Mouse (Mus musculus) midbrain, embryonic 16.5 days (tissue): ENCODE measurements around the gene 4933406M09Rik. TPM values are rescaled to one million over a fixed set of nuclear protein-coding genes. Genes with fewer than 3 reads are reported as not detected.

ENCODE experiments used
- ATAC-seq: fragments of 200-750 bp; cut with Nextera tagmentation; 2 replicates; pipeline ENCODE4 v1.8.0; 2017; ENCODE audit warnings: moderate TSS enrichment
- H3K27ac ChIP-seq: fragments of 300-500 bp; sonication (generic); 2 replicates; pipeline ENCODE4 v1.5.1; 2014; ENCODE audit warnings: mild to moderate bottlenecking, low read length, mixed read lengths
- H3K27me3 ChIP-seq: fragments of 300-500 bp; sonication (generic); 2 replicates; pipeline ENCODE4 v1.6.1; 2014; ENCODE audit warnings: low read depth, low read length, mixed read lengths; ENCODE audit not compliant: control insufficient read depth, insufficient read depth
- H3K36me3 ChIP-seq: fragments of 300-500 bp; sonication (generic); 2 replicates; pipeline ENCODE4 v1.6.1; 2014; ENCODE audit warnings: mild to moderate bottlenecking, low read length, moderate library complexity, mixed read lengths; ENCODE audit not compliant: control insufficient read depth, insufficient read depth
- H3K4me1 ChIP-seq: fragments of 300-500 bp; sonication (generic); 2 replicates; pipeline ENCODE4 v1.6.1; 2014; ENCODE audit warnings: mild to moderate bottlenecking, low read length, mixed read lengths; ENCODE audit not compliant: control insufficient read depth, insufficient read depth
- H3K4me2 ChIP-seq: fragments of 300-500 bp; sonication (generic); 2 replicates; pipeline ENCODE4 v1.6.1; 2014; ENCODE audit warnings: mild to moderate bottlenecking, low read length, mixed read lengths
- H3K4me3 ChIP-seq: fragments of 300-500 bp; sonication (generic); 2 replicates; pipeline ENCODE4 v1.5.1; 2014; ENCODE audit warnings: low read depth, mild to moderate bottlenecking, low read length, moderate library complexity, mixed read lengths
- H3K9ac ChIP-seq: fragments of 300-500 bp; sonication (generic); 2 replicates; pipeline ENCODE4 v1.6.1; 2014; ENCODE audit warnings: low read depth, low read length, mixed read lengths
- H3K9me3 ChIP-seq: fragments of 300-500 bp; sonication (generic); replicated peaks from 2 replicates; pipeline ENCODE4 v1.6.1; 2014; ENCODE audit warnings: mild to moderate bottlenecking, low read length, mixed read lengths; ENCODE audit not compliant: control insufficient read depth, poor library complexity, severe bottlenecking
- WGBS: fragments of 180-500 bp; shearing (Covaris S2); extraction: QIAGEN DNeasy Blood & Tissue Kit; methylation state at CpG from one replicate; pipeline ENCODE4 v1.1.7; 2014; 5-methylcytosine and 5-hydroxymethylcytosine counted together
- polyA plus RNA-seq: library from polyadenylated mRNA; unstranded; fragments of >200 nt; fragmentation: Nextera tagmentation; extraction: Ambion mirVana; gene quantifications from 2 replicates; pipeline ENCODE4 v1.2.1, GENCODE M21; 2015

The 4933406M09Rik gene
- polyA plus RNA-seq, 1 experiment from 2014 or later, result not detected

DNA sequence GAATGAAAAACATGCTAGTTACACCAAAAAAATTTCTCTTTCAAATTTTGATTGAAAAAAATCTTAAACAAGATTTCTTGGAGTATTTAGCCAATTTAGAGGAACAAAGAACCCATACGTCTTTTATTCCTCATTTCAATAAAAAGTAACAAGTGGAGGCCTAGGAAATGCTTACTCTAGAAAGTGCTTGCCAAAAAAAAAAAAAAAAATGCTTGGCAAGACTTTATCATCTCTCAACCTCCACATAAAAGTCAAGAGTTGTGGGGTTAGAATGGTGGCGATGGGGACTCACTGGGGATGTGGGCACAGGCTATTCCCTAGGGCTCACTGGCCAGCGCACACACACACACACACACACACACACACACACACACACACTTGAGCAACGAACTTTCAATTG, 22.5 kb upstream of the 4933406M09Rik start:
- Histone ChIP-seq H3K9ac (no peak overlapping the region), H3K4me2 (no peak overlapping the region), H3K27ac (no peak overlapping the region), H3K9me3 (no peaks in the 10 kb centered on the region), H3K4me1 (peaks cover 23% of the 10 kb centered on the region), H3K27me3 (no peaks in the 10 kb centered on the region), H3K4me3 (no peak overlapping the region), H3K36me3 (peaks cover 4% of the 10 kb centered on the region; the same call in 1 of the 2 replicates)
- no peak for ATAC-seq
- WGBS, result 80% methylated on average over 4 of the region's 4 CpGs

- peaks cover 10% of the 10 kb centered on the region for H3K4me1 ChIP-seq
- no peak overlapping the region for H3K9ac ChIP-seq
- H3K27ac ChIP-seq, result no peak overlapping the region
- no peak for ATAC-seq
- WGBS, result 65% methylated on average over 5 of the region's 5 CpGs
- H3K36me3 ChIP-seq, result no peaks in the 10 kb centered on the region
- no peaks in the 10 kb centered on the region for H3K9me3 ChIP-seq
- no peak overlapping the region for H3K4me3 ChIP-seq
- no peak overlapping the region for H3K4me2 ChIP-seq
- H3K27me3 ChIP-seq, result no peaks in the 10 kb centered on the region
Observed at GRCm38 (mm10) chr1:134365491-134365890, 20.2 kb upstream of the 4933406M09Rik start.

DNA sequence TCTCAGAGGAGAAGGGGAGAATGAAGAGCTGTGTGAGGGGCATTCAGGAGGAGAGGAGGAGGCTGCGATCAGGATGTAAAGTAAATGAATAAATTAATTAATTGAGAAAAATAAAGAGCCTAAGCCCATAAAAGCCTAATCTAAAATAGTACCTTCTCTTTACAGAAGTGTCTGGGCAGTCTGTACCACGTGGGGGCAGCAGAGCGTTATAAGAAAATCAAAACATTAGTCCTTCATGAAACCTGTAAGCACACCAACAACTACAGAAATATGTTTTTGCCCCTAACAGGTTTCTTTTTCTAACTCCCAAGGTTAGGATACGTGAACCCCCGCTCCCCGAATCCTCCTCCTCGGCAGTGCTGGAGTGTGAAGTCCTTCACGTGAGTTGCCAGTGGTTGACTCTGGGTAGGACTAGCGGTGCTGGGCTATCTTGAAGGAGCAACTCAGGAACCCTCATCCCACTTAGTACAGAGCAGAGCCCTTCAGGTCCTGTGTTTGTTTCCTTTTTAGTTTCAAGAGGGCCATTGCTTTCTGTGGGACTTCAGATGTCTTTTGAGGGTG, 16.9 kb upstream of the 4933406M09Rik start:
- H3K4me2 ChIP-seq, result no peak overlapping the region
- no peak overlapping the region for H3K9ac ChIP-seq
- H3K4me1 ChIP-seq, result no peaks in the 10 kb centered on the region
- no peaks in the 10 kb centered on the region for H3K27me3 ChIP-seq
- no peak overlapping the region for H3K27ac ChIP-seq
- no peaks in the 10 kb centered on the region for H3K36me3 ChIP-seq
- ATAC-seq, result no peak
- no peak overlapping the region for H3K4me3 ChIP-seq
- 54% methylated on average over 9 of the region's 9 CpGs for whole genome bisulfite sequencing
- no peaks in the 10 kb centered on the region for H3K9me3 ChIP-seq

DNA sequence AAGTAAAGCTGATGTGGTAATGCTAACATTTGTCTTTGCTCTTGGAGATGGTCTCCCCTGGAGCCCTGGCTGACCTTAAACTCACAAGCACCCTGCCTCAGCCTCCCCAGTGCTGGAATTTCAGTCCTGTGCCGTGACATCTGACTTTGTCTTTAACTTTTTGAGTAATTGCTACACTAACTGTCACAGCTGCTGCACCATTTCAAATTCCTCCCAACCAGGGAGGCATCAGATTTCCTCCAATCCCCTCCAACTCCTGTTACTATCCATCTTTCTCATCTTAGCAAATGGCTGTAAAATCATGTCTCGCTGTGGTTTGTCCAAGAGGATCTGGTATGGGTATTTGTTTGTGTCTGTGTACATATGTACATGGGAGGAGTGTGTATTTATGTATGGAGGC, 11.6 kb upstream of the 4933406M09Rik start:
- H3K36me3 ChIP-seq, result no peaks in the 10 kb centered on the region
- no peaks in the 10 kb centered on the region for H3K4me1 ChIP-seq
- H3K9ac ChIP-seq, result no peak overlapping the region
- no peak for ATAC-seq
- H3K27me3 ChIP-seq, result no peaks in the 10 kb centered on the region
- no peak overlapping the region for H3K27ac ChIP-seq
- no peak overlapping the region for H3K4me2 ChIP-seq
- H3K9me3 ChIP-seq, result no peaks in the 10 kb centered on the region
- 77% methylated on average over 2 of the region's 2 CpGs for WGBS
- no peak overlapping the region for H3K4me3 ChIP-seq

DNA sequence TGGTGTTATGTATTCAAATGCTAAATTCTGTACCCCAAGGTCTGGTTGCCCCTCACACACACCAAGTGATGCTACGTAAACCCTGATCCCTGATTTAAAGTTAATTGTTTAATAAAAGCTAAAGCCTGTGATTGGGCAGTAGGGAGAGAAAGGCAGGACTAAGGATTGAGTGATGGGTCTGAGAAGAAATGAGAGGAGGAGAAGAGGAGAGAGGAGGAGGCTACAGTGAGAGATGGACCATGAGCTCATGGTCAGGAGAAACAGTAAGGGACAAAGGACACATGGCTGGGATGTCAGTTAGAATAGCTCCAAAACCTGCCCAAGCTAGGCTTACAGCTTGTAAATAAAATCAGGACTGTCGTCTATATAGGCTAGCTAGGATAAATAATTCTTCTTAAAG, 4.7 kb upstream of the 4933406M09Rik start:
- no peak overlapping the region for H3K9ac ChIP-seq
- no peaks in the 10 kb centered on the region for H3K36me3 ChIP-seq
- no peak overlapping the region for H3K27ac ChIP-seq
- H3K9me3 ChIP-seq, result peaks cover 3% of the 10 kb centered on the region; the same call in 1 of the 2 replicates
- no peaks in the 10 kb centered on the region for H3K27me3 ChIP-seq
- no peak overlapping the region for H3K4me3 ChIP-seq
- WGBS, result 85% methylated on average over 2 of the region's 2 CpGs
- no peak overlapping the region for H3K4me2 ChIP-seq
- peaks cover 13% of the 10 kb centered on the region for H3K4me1 ChIP-seq
- ATAC-seq, result no peak

DNA sequence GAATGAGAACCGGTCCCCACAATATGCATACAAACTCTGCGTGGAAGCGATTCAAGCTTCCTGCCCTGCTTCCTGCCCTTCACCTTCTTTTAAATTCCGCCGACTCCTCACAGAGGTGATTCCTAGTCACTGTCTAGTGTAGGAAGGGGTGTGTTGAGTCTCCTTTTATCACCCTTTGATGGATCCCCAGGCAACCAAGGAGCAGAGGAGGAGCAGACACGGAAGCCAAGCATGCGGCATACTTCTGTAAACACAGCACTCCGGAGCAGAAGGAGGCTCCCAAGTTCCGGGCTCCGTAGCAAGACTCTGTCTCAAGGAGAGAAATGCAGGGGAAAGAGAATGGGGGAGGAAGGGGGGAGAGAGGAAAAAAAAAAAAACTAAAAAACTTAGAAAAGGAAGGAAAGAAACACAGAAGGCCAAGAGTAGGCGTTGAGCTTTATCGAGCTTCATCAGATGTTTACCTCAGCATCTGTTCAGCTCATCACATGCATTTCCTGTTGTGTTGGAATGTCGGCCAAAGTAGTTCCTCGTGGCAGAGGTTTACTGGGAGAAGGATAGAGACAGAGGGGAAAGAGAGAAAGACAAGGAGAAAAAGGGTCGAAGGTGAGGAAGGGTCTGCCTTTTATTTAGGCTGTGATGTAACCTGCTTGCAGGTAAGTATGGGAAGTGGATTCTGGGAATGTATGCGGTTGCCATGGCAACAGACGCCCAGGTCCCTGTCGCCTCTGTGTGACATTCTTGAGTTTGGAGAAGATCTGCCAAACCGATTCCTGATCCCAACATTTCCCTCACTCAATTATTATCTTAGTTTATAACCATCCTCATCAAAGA, 3.7 kb upstream of the 4933406M09Rik start:
- Histone ChIP-seq H3K27ac (no peak overlapping the region), H3K4me3 (peak overlapping the region; percentile 34), H3K9me3 (peaks cover 3% of the 10 kb centered on the region; the same call in 1 of the 2 replicates), H3K36me3 (no peaks in the 10 kb centered on the region), H3K27me3 (no peaks in the 10 kb centered on the region), H3K9ac (peak overlapping the region; percentile 36; the same call in 1 of the 2 replicates), H3K4me1 (peaks cover 13% of the 10 kb centered on the region), H3K4me2 (peak overlapping the region; percentile 59)
- 14% methylated on average over 19 of the region's 19 CpGs for whole genome bisulfite sequencing
- ATAC-seq, result no peak

DNA sequence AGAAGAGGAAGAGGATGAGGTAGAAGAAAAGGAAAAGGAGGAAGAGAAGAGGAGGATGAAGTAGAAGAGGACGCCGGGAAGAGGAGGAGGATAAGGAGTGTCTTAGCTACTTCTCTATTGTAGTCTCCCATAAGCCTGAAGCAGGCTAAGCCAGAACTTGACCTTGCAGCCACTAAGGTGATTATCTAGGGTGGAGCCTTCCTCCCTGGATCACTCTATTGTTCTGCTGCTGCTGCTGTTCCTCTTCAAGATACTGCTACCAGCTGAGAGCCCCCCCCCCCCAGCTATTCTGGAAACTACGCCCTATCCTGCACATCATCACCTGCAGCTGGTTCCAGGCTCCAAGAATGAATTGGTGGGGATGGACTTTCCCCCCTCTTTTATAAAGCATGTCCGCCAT, 1.2 kb upstream of the 4933406M09Rik start:
- ATAC-seq, result no peak
- H3K4me3 ChIP-seq, result no peak overlapping the region
- 88% methylated on average over 4 of the region's 4 CpGs for WGBS
- H3K27me3 ChIP-seq, result no peaks in the 10 kb centered on the region; the same call in 1 of the 2 replicates
- no peak overlapping the region for H3K9ac ChIP-seq
- H3K9me3 ChIP-seq, result peaks cover 3% of the 10 kb centered on the region; the same call in 1 of the 2 replicates
- H3K27ac ChIP-seq, result no peak overlapping the region
- no peak overlapping the region for H3K4me2 ChIP-seq
- H3K4me1 ChIP-seq, result peaks cover 13% of the 10 kb centered on the region
- H3K36me3 ChIP-seq, result no peaks in the 10 kb centered on the region

DNA sequence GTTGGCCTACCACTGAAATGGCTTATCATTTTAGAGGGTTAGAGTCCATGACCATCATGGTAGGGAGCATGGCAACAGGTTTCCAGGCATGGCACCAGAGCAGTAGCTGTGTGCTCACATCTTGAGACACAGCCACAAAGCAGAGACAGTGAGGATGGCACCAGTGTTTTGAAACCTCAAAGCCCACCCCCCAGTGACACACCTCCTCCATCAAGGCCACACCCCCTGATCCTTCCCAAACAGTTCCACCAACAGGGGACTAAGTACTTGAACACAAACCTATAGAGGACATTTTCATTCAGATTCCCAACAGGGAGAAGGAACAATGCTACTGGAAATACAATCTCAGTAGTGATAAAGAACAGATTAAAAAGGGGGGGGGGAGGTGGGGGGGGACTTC, 564 bp upstream of the 4933406M09Rik start:
- Histone ChIP-seq H3K27me3 (no peaks in the 10 kb centered on the region; the same call in 1 of the 2 replicates), H3K4me3 (no peak overlapping the region), H3K4me1 (peaks cover 13% of the 10 kb centered on the region), H3K9ac (no peak overlapping the region), H3K27ac (no peak overlapping the region), H3K9me3 (peaks cover 3% of the 10 kb centered on the region; the same call in 1 of the 2 replicates), H3K36me3 (no peaks in the 10 kb centered on the region), H3K4me2 (no peak overlapping the region)
- no peak for ATAC-seq

DNA sequence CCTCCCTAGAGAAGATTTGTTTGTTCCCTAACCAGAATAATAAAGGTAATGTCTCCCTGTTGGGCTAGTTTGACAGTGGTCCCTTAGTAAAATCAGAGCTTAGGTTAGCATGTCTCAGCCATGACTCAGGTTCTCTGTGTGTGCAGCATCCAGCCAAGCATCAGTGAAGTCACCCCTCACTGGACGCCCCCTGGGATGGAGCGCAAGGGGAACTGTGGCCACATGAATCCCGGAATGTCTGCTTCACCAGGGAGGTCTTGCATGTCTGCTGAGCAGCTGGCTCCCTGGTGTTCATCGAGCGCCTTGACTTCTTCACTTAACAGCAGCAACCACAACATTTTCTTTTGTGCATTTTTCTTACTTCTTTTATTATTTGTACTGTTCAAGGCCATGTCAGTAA, 8.1 kb downstream of the 4933406M09Rik start:
- Histone ChIP-seq H3K9ac (no peak overlapping the region), H3K36me3 (no peaks in the 10 kb centered on the region), H3K9me3 (no peaks in the 10 kb centered on the region), H3K4me3 (no peak overlapping the region), H3K4me2 (no peak overlapping the region), H3K27me3 (no peaks in the 10 kb centered on the region), H3K27ac (no peak overlapping the region), H3K4me1 (no peaks in the 10 kb centered on the region)
- ATAC-seq, result no peak
- 53% methylated on average over 5 of the region's 5 CpGs for WGBS
